Mouse (Mus musculus): Measurements from ENCODE around the gene Ndufc2. TPM values are rescaled to one million over a fixed set of nuclear protein-coding genes. Genes with fewer than 3 reads are reported as not detected.

Gene Ndufc2
- total RNA-seq, 1 experiment = 233 TPM

DNA sequence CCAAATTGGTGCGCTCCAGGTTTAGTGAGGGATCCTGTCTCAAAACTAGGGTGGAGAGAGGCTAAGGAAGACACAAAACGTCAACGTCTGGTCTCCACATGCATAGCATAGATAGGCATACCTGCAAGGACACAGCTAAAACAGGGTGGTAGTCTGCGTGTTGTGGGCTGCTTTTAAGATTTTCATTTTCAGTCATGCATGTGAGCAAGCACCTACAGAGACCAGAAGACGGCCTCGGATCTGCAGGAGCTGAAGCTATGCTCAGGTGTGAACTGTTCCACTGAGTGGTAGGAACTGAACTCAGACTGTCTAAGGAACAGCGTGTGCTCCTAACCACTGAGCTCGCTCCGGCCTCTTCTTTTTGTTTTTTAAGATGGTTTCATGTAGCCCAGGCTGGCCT, 24.7 kb upstream of the Ndufc2 start:
- in situ Hi-C loops (cut with MboI; ENCODE audit: low sequenced_read_pairs in 2 of 2, unreplicated experiment in 2 of 2) = no loop called here
- H3K4me1 ChIP-seq (ENCODE audit: control insufficient read depth in 2 of 2, insufficient read depth in 2 of 2, low read length in 2 of 2, poor library complexity in 1 of 2) = peaks cover 0 to 5% of the 10 kb centered on the region in 2 experiments; a peak in 2 of 4 replicates
- no peak overlapping the region for H3K4me3 ChIP-seq (ENCODE audit: insufficient read depth in 1 of 2, low read depth in 1 of 2, low read length in 2 of 2, poor library complexity in 1 of 2, severe bottlenecking in 1 of 2)
- no peak overlapping the region for H3K27ac ChIP-seq (ENCODE audit: insufficient read depth, low read depth, low read length, poor library complexity, severe bottlenecking)
- peaks cover 4% of the 10 kb centered on the region; the same call in 1 of the 2 replicates for H3K36me3 ChIP-seq (ENCODE audit: control insufficient read depth, insufficient read depth, low read length, poor library complexity, severe bottlenecking)
- no peak overlapping the region for H3K9ac ChIP-seq (ENCODE audit: insufficient read depth, low read depth, low read length, poor library complexity, severe bottlenecking)
- TF ChIP-seq MAFK (IDR thresholded peaks at IDR 0.05; ENCODE audit: insufficient read depth, low read depth, low read length) (no peak), ZNF384 (IDR thresholded peaks at IDR 0.05; ENCODE audit: low read depth, low read length) (no peak), ZC3H11A (IDR thresholded peaks at IDR 0.05; ENCODE audit: borderline replicate concordance, low read depth, low read length) (no peak), CHD2 (IDR thresholded peaks at IDR 0.05; ENCODE audit: low read depth, low read length) (no peak), HCFC1 (IDR thresholded peaks at IDR 0.05; ENCODE audit: borderline replicate concordance, insufficient read depth, low read length) (no peak)
- no peaks in the 10 kb centered on the region for H3K9me3 ChIP-seq (ENCODE audit: control insufficient read depth, insufficient read depth, low read depth, low read length)
- no peak for DNase-seq (ENCODE audit: low read depth, low spot score)

DNA sequence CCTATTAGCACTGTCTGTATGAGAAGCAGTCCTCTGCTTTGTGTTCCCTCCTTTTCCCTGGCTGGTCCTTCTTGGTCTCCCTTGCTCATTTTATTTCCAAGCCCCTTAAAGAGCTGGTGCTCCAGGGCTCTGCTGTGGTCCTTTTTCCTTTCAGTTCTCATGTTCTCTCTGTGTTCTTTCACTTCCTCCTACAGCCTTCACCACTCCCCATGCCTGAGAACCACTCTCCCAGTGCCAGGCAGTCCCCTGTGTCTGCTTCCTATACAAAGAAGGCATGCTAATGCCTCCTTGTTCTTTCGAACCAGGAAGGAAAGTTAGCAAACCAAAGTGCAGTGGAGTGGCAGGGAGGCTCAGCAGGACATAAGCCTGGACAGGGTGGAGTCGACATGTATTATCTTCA, 23.9 kb upstream of the Ndufc2 start:
- in situ Hi-C loops (cut with MboI; ENCODE audit: low sequenced_read_pairs in 2 of 2, unreplicated experiment in 2 of 2) = no loop called here
- TF ChIP-seq MAFK (IDR thresholded peaks at IDR 0.05; ENCODE audit: insufficient read depth, low read depth, low read length) = no peak
- no peak for TF ChIP-seq ZC3H11A (IDR thresholded peaks at IDR 0.05; ENCODE audit: borderline replicate concordance, low read depth, low read length)
- TF ChIP-seq ZNF384 (IDR thresholded peaks at IDR 0.05; ENCODE audit: low read depth, low read length) = no peak
- no peak for TF ChIP-seq CHD2 (IDR thresholded peaks at IDR 0.05; ENCODE audit: low read depth, low read length)
- no peak overlapping the region for H3K27ac ChIP-seq (ENCODE audit: insufficient read depth, low read depth, low read length, poor library complexity, severe bottlenecking)
- H3K9ac ChIP-seq (ENCODE audit: insufficient read depth, low read depth, low read length, poor library complexity, severe bottlenecking) = no peak overlapping the region
- DNase-seq (ENCODE audit: low read depth, low spot score) = no peak
- H3K4me1 ChIP-seq (ENCODE audit: control insufficient read depth in 2 of 2, insufficient read depth in 2 of 2, low read length in 2 of 2, poor library complexity in 1 of 2) = peaks cover 0 to 5% of the 10 kb centered on the region in 2 experiments; a peak in 1 of 4 replicates
- no peak overlapping the region for H3K4me3 ChIP-seq (ENCODE audit: insufficient read depth in 1 of 2, low read depth in 1 of 2, low read length in 2 of 2, poor library complexity in 1 of 2, severe bottlenecking in 1 of 2)
- H3K9me3 ChIP-seq (ENCODE audit: control insufficient read depth, insufficient read depth, low read depth, low read length) = no peaks in the 10 kb centered on the region
- peaks cover 4% of the 10 kb centered on the region; the same call in 1 of the 2 replicates for H3K36me3 ChIP-seq (ENCODE audit: control insufficient read depth, insufficient read depth, low read length, poor library complexity, severe bottlenecking)

DNA sequence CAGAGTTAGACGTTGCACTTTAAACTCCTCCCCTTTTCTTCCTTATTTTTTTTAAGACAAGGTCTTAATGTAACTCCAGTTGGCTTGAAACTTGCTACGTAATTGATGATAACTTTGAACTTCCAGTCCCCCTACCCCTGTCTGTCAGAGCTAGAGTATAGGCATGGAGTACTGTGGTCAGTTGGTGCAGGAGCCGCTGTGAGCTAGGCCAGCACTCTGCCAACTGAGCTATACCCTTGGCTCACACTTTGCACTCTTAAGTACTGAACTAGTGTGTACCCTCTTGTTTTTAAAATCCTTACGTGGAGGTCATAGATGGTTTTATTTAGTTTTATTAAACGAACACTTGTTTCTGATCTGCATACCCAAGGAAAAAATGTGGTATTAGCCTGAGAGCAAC, 20.5 kb upstream of the Ndufc2 start:
- Histone ChIP-seq H3K27ac (ENCODE audit: insufficient read depth, low read depth, low read length, poor library complexity, severe bottlenecking) (no peak overlapping the region), H3K9me3 (ENCODE audit: control insufficient read depth, insufficient read depth, low read depth, low read length) (no peaks in the 10 kb centered on the region), H3K36me3 (ENCODE audit: control insufficient read depth, insufficient read depth, low read length, poor library complexity, severe bottlenecking) (peaks cover 7% of the 10 kb centered on the region; the same call in 1 of the 2 replicates), H3K4me3 (ENCODE audit: insufficient read depth in 1 of 2, low read depth in 1 of 2, low read length in 2 of 2, poor library complexity in 1 of 2, severe bottlenecking in 1 of 2) (no peak overlapping the region), H3K4me1 (ENCODE audit: control insufficient read depth in 2 of 2, insufficient read depth in 2 of 2, low read length in 2 of 2, poor library complexity in 1 of 2) (peaks cover 0 to 4% of the 10 kb centered on the region in 2 experiments; a peak in 1 of 4 replicates), H3K9ac (ENCODE audit: insufficient read depth, low read depth, low read length, poor library complexity, severe bottlenecking) (no peak overlapping the region)
- in situ Hi-C loops (cut with MboI; ENCODE audit: low sequenced_read_pairs in 2 of 2, unreplicated experiment in 2 of 2) = no loop called here
- no peak for DNase-seq (ENCODE audit: low read depth, low spot score)
- TF ChIP-seq ZC3H11A (IDR thresholded peaks at IDR 0.05; ENCODE audit: borderline replicate concordance, low read depth, low read length) = no peak
- TF ChIP-seq CHD2 (IDR thresholded peaks at IDR 0.05; ENCODE audit: low read depth, low read length) = no peak

DNA sequence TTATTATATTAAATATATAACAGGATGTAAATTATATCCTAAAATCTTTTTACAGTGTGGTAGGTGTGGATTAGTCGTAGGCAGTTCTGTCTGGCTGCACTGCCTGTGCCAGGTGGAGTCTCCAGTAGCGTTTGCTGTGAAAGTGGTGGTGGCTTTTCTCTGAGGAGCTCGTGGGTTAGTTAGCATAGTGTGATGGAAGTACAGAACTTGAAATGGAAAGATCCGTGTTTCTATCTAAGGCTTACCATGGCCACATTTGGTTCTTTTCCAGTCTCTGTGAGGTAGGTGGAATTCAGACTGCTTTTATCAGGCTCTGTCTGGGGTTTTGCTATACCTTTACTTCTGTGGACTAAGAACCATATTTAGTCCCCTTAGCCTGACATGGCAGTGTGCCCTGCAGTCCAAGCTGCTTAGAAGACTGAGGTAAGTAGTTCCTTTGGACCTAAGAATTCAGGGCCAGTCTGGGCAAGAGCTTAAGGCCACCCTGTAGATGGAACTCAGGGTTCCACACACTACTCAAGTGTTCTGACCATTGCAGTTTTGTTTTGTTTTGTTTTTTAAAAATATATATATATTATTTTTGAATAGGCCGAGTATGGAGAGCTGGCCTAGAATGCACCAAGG, 19.2 kb upstream of the Ndufc2 start:
- peaks cover 0 to 4% of the 10 kb centered on the region in 2 experiments; a peak in 1 of 4 replicates for H3K4me1 ChIP-seq (ENCODE audit: control insufficient read depth in 2 of 2, insufficient read depth in 2 of 2, low read length in 2 of 2, poor library complexity in 1 of 2)
- no peak overlapping the region for H3K4me3 ChIP-seq (ENCODE audit: insufficient read depth in 1 of 2, low read depth in 1 of 2, low read length in 2 of 2, poor library complexity in 1 of 2, severe bottlenecking in 1 of 2)
- no peak for DNase-seq (ENCODE audit: low read depth, low spot score)
- no peak overlapping the region for H3K9ac ChIP-seq (ENCODE audit: insufficient read depth, low read depth, low read length, poor library complexity, severe bottlenecking)
- H3K9me3 ChIP-seq (ENCODE audit: control insufficient read depth, insufficient read depth, low read depth, low read length) = no peaks in the 10 kb centered on the region
- peaks cover 6% of the 10 kb centered on the region; the same call in 1 of the 2 replicates for H3K36me3 ChIP-seq (ENCODE audit: control insufficient read depth, insufficient read depth, low read length, poor library complexity, severe bottlenecking)
- TF ChIP-seq ZNF384 (IDR thresholded peaks at IDR 0.05; ENCODE audit: low read depth, low read length) (no peak), ZC3H11A (IDR thresholded peaks at IDR 0.05; ENCODE audit: borderline replicate concordance, low read depth, low read length) (no peak), HCFC1 (IDR thresholded peaks at IDR 0.05; ENCODE audit: borderline replicate concordance, insufficient read depth, low read length) (no peak), MAFK (IDR thresholded peaks at IDR 0.05; ENCODE audit: insufficient read depth, low read depth, low read length) (no peak), CHD2 (IDR thresholded peaks at IDR 0.05; ENCODE audit: low read depth, low read length) (no peak)
- in situ Hi-C loops (cut with MboI; ENCODE audit: low sequenced_read_pairs in 2 of 2, unreplicated experiment in 2 of 2) = no loop called here
- H3K27ac ChIP-seq (ENCODE audit: insufficient read depth, low read depth, low read length, poor library complexity, severe bottlenecking) = no peak overlapping the region

DNA sequence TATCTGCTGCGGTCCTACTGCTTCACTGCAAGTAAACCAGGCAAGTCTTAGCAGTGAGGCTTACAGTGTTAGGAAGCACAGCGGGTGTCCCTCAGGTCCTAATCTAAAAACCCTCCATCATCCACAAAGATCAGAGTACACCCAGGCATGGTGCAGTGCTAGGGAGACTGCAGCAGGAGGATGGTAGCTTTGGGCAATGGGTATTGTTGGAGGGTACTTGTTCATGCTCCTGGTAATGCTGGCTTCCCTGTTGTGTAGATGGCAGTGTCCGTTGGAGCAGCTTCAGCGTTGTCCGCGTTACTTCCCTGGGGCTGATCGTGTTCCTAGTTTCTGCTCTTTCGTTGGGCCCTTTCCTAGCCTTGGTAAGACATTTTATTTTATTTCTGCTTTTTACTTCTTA, 17.1 kb upstream of the Ndufc2 start:
- DNase-seq (ENCODE audit: low read depth, low spot score) = no peak
- H3K9me3 ChIP-seq (ENCODE audit: control insufficient read depth, insufficient read depth, low read depth, low read length) = no peaks in the 10 kb centered on the region
- H3K4me1 ChIP-seq (ENCODE audit: control insufficient read depth in 2 of 2, insufficient read depth in 2 of 2, low read length in 2 of 2, poor library complexity in 1 of 2) = no peaks in the 10 kb centered on the region
- no peak overlapping the region for H3K9ac ChIP-seq (ENCODE audit: insufficient read depth, low read depth, low read length, poor library complexity, severe bottlenecking)
- H3K36me3 ChIP-seq (ENCODE audit: control insufficient read depth, insufficient read depth, low read length, poor library complexity, severe bottlenecking) = peaks cover 4% of the 10 kb centered on the region; the same call in 1 of the 2 replicates
- no peak overlapping the region for H3K27ac ChIP-seq (ENCODE audit: insufficient read depth, low read depth, low read length, poor library complexity, severe bottlenecking)
- no peak for TF ChIP-seq ZC3H11A (IDR thresholded peaks at IDR 0.05; ENCODE audit: borderline replicate concordance, low read depth, low read length)
- TF ChIP-seq ZNF384 (IDR thresholded peaks at IDR 0.05; ENCODE audit: low read depth, low read length) = no peak
- no peak for TF ChIP-seq HCFC1 (IDR thresholded peaks at IDR 0.05; ENCODE audit: borderline replicate concordance, insufficient read depth, low read length)
- TF ChIP-seq CHD2 (IDR thresholded peaks at IDR 0.05; ENCODE audit: low read depth, low read length) = no peak
- no peak for TF ChIP-seq MAFK (IDR thresholded peaks at IDR 0.05; ENCODE audit: insufficient read depth, low read depth, low read length)
- in situ Hi-C loops (cut with MboI; ENCODE audit: low sequenced_read_pairs in 2 of 2, unreplicated experiment in 2 of 2) = no loop called here
- no peak overlapping the region for H3K4me3 ChIP-seq (ENCODE audit: insufficient read depth in 1 of 2, low read depth in 1 of 2, low read length in 2 of 2, poor library complexity in 1 of 2, severe bottlenecking in 1 of 2)
